Mouse (Mus musculus) liver, embryonic 13.5 days (tissue): ENCODE measurements around the gene Plekhh1. TPM values are rescaled to one million over a fixed set of nuclear protein-coding genes. Genes with fewer than 3 reads are reported as not detected.
A peak's percentile ranks its signal among the peaks of the same experiment; 100 is the strongest.

ENCODE experiments used
- ATAC-seq: fragments of 200-750 bp; cut with Nextera tagmentation; 2 replicates; pipeline ENCODE4 v1.8.0; 2017; ENCODE audit warnings: low read depth, mild to moderate bottlenecking, moderate number of reproducible peaks, moderate library complexity
- DNase-seq: peaks from one replicate; pipeline ENCODE4 v3.0.0; 2022
- H3K27ac ChIP-seq: fragments of 300-500 bp; sonication (generic); 2 replicates; pipeline ENCODE4 v1.5.1; 2015; ENCODE audit warnings: moderate library complexity, mild to moderate bottlenecking, inconsistent platforms
- H3K27me3 ChIP-seq: fragments of 300-500 bp; sonication (generic); 2 replicates; pipeline ENCODE4 v1.6.1; 2015; ENCODE audit warnings: mild to moderate bottlenecking, inconsistent platforms
- H3K36me3 ChIP-seq: fragments of 300-500 bp; sonication (generic); 2 replicates; pipeline ENCODE4 v1.6.1; 2015; ENCODE audit warnings: mild to moderate bottlenecking, inconsistent platforms
- H3K4me1 ChIP-seq: fragments of 300-500 bp; sonication (generic); replicated peaks from 2 replicates; pipeline ENCODE4 v1.6.1; 2015; ENCODE audit warnings: inconsistent platforms
- H3K4me2 ChIP-seq: fragments of 300-500 bp; sonication (generic); 2 replicates; pipeline ENCODE4 v1.6.1; 2015; ENCODE audit warnings: inconsistent platforms, mild to moderate bottlenecking, moderate library complexity
- H3K4me3 ChIP-seq: fragments of 300-500 bp; sonication (generic); replicated peaks from 2 replicates; pipeline ENCODE4 v1.5.1; 2015; ENCODE audit warnings: mild to moderate bottlenecking, inconsistent platforms
- H3K9ac ChIP-seq: fragments of 300-500 bp; sonication (generic); 2 replicates; pipeline ENCODE4 v1.6.1; 2015; ENCODE audit warnings: mild to moderate bottlenecking, inconsistent platforms
- H3K9me3 ChIP-seq: fragments of 300-500 bp; sonication (generic); replicated peaks from 2 replicates; pipeline ENCODE4 v1.6.1; 2016; ENCODE audit warnings: inconsistent platforms
- WGBS: fragments of 180-500 bp; shearing (Covaris S2); methylation state at CpG from one replicate; pipeline ENCODE4 v1.1.7; 2015; ENCODE audit not compliant: insufficient replicate concordance; 5-methylcytosine and 5-hydroxymethylcytosine counted together
- polyA plus RNA-seq: library from polyadenylated mRNA; unstranded; fragments of >200 nt; fragmentation: Nextera tagmentation; extraction: Ambion mirVana; gene quantifications from 2 replicates; pipeline ENCODE4 v1.2.1, GENCODE M21; 2015

Plekhh1 gene
- 0.13 and 0.31 TPM in 2 replicates for polyA plus RNA-seq

GRCm38 (mm10) chr12:79028911-79029861 is at the start of gene Plekhh1:
Gene Plekhh1 (plus strand): TSS chr12:79029163.
- Histone ChIP-seq H3K4me2 (peak within 1 kb of the TSS; percentile 77), H3K4me3 (peak within 1 kb of the TSS; percentile 65), H3K9ac (peak within 1 kb of the TSS; percentile 59), H3K9me3 (no peaks in the 10 kb centered on the region), H3K36me3 (no peaks in the 10 kb centered on the region), H3K27me3 (peaks cover 54% of the 10 kb centered on the region), H3K27ac (no peak within 1 kb of the TSS), H3K4me1 (peaks cover 7% of the 10 kb centered on the region)
- ATAC-seq = peak; percentile 58
- DNase-seq = peak; percentile 4
- WGBS = under 1% methylated on average over 72 of the region's 80 CpGs

- Histone ChIP-seq H3K9ac (no peak overlapping the region), H3K9me3 (no peaks in the 10 kb centered on the region), H3K4me1 (peaks cover 29% of the 10 kb centered on the region), H3K36me3 (no peaks in the 10 kb centered on the region), H3K4me2 (peak overlapping the region; percentile 47), H3K4me3 (peak overlapping the region; percentile 29), H3K27ac (0 out of 2 replicates have a peak overlapping the region, but pooled peaks have one; percentile 2), H3K27me3 (no peaks in the 10 kb centered on the region)
- 15% methylated on average over 5 of the region's 5 CpGs for WGBS
- DNase-seq (peak; percentile 22), ATAC-seq (peak; percentile 66)
Observed at GRCm38 (mm10) chr12:78980683-78981091, 48.3 kb upstream of the Plekhh1 start.

- WGBS = 53% methylated on average over 2 of the region's 2 CpGs
- no peak overlapping the region for H3K4me3 ChIP-seq
- H3K4me1 ChIP-seq = peaks cover 29% of the 10 kb centered on the region
- 0 out of 2 replicates have a peak, but pooled peaks have one; percentile 2 for ATAC-seq
- 0 out of 2 replicates have a peak overlapping the region, but pooled peaks have one; percentile 2 for H3K27ac ChIP-seq
- H3K27me3 ChIP-seq = no peaks in the 10 kb centered on the region
- no peaks in the 10 kb centered on the region for H3K9me3 ChIP-seq
- H3K4me2 ChIP-seq = peak overlapping the region; percentile 47
- no peak overlapping the region for H3K9ac ChIP-seq
- no peaks in the 10 kb centered on the region for H3K36me3 ChIP-seq
- no peak for DNase-seq
Observed at GRCm38 (mm10) chr12:78981131-78981530, 47.8 kb upstream of the Plekhh1 start.

GRCm38 (mm10) chr12:78981938-78982825 is 46.8 kb upstream of the Plekhh1 start:
- H3K4me3 ChIP-seq = no peak overlapping the region
- ATAC-seq (no peak), DNase-seq (no peak)
- H3K9ac ChIP-seq = no peak overlapping the region
- H3K36me3 ChIP-seq = no peaks in the 10 kb centered on the region
- no peak overlapping the region for H3K27ac ChIP-seq
- no peaks in the 10 kb centered on the region for H3K9me3 ChIP-seq
- no peaks in the 10 kb centered on the region for H3K27me3 ChIP-seq
- no peak overlapping the region for H3K4me2 ChIP-seq
- 61% methylated on average over 9 of the region's 9 CpGs for WGBS
- peaks cover 29% of the 10 kb centered on the region for H3K4me1 ChIP-seq

- peak overlapping the region; percentile 4; the same call in 1 of the 2 replicates for H3K4me2 ChIP-seq
- ATAC-seq (peak; percentile 36; the same call in 1 of the 2 replicates), DNase-seq (no peak)
- WGBS = 28% methylated on average over 9 of the region's 9 CpGs
- no peak overlapping the region for H3K4me3 ChIP-seq
- H3K36me3 ChIP-seq = no peaks in the 10 kb centered on the region
- H3K27me3 ChIP-seq = no peaks in the 10 kb centered on the region
- no peaks in the 10 kb centered on the region for H3K9me3 ChIP-seq
- H3K4me1 ChIP-seq = peaks cover 26% of the 10 kb centered on the region
- H3K27ac ChIP-seq = no peak overlapping the region
- no peak overlapping the region for H3K9ac ChIP-seq
Observed at GRCm38 (mm10) chr12:78983296-78984034, 45.5 kb upstream of the Plekhh1 start.

GRCm38 (mm10) chr12:78984035-78984432 is 44.9 kb upstream of the Plekhh1 start:
- 62% methylated on average over 3 of the region's 3 CpGs for WGBS
- Histone ChIP-seq H3K9ac (no peak overlapping the region), H3K27me3 (no peaks in the 10 kb centered on the region), H3K36me3 (no peaks in the 10 kb centered on the region), H3K4me3 (no peak overlapping the region), H3K4me2 (no peak overlapping the region), H3K4me1 (peaks cover 26% of the 10 kb centered on the region), H3K27ac (no peak overlapping the region), H3K9me3 (no peaks in the 10 kb centered on the region)
- ATAC-seq (no peak), DNase-seq (no peak)

GRCm38 (mm10) chr12:78987581-78988081 is 41.3 kb upstream of the Plekhh1 start:
- Histone ChIP-seq H3K27ac (no peak overlapping the region), H3K4me2 (no peak overlapping the region), H3K36me3 (no peaks in the 10 kb centered on the region), H3K9me3 (no peaks in the 10 kb centered on the region), H3K4me3 (no peak overlapping the region), H3K27me3 (no peaks in the 10 kb centered on the region), H3K4me1 (peaks cover 11% of the 10 kb centered on the region), H3K9ac (no peak overlapping the region)
- DNase-seq (no peak), ATAC-seq (0 out of 2 replicates have a peak, but pooled peaks have one; percentile 12)
- 56% methylated on average over 9 of the region's 9 CpGs for WGBS

- no peak overlapping the region for H3K4me3 ChIP-seq
- peaks cover 11% of the 10 kb centered on the region for H3K4me1 ChIP-seq
- no peak overlapping the region for H3K9ac ChIP-seq
- H3K9me3 ChIP-seq = no peaks in the 10 kb centered on the region
- DNase-seq (no peak), ATAC-seq (no peak)
- 70% methylated on average over 4 of the region's 4 CpGs for WGBS
- H3K27ac ChIP-seq = no peak overlapping the region
- H3K36me3 ChIP-seq = no peaks in the 10 kb centered on the region
- H3K4me2 ChIP-seq = no peak overlapping the region
- no peaks in the 10 kb centered on the region for H3K27me3 ChIP-seq
Observed at GRCm38 (mm10) chr12:78996271-78996670, 32.7 kb upstream of the Plekhh1 start.

- Histone ChIP-seq H3K36me3 (no peaks in the 10 kb centered on the region), H3K27me3 (no peaks in the 10 kb centered on the region), H3K4me2 (no peak overlapping the region), H3K4me3 (no peak overlapping the region), H3K9me3 (no peaks in the 10 kb centered on the region), H3K4me1 (peaks cover 14% of the 10 kb centered on the region), H3K9ac (no peak overlapping the region), H3K27ac (no peak overlapping the region)
- ATAC-seq (no peak), DNase-seq (no peak)
- WGBS = 43% methylated on average over 6 of the region's 7 CpGs
Observed at GRCm38 (mm10) chr12:78996711-78997110, 32.3 kb upstream of the Plekhh1 start.

GRCm38 (mm10) chr12:79002406-79002805 is 26.6 kb upstream of the Plekhh1 start:
- ATAC-seq = peak; percentile 78
- WGBS = 17% methylated on average over 5 of the region's 5 CpGs
- H3K4me3 ChIP-seq = no peak overlapping the region

More at GRCm38 (mm10) chr12:79002406-79002805, 26.6 kb upstream of the Plekhh1 start:
- no peak for DNase-seq
- Histone ChIP-seq H3K36me3 (no peaks in the 10 kb centered on the region), H3K27ac (no peak overlapping the region), H3K4me1 (peaks cover 37% of the 10 kb centered on the region), H3K27me3 (peaks cover 43% of the 10 kb centered on the region), H3K9me3 (no peaks in the 10 kb centered on the region), H3K9ac (no peak overlapping the region), H3K4me2 (no peak overlapping the region)
